Mouse (Mus musculus) kidney, adult 11 months (tissue): ENCODE data around the gene Plcb4.

Source experiments
- DNase-seq: peaks from one replicate; pipeline ENCODE4 v3.0.0; 2022

Gene Plcb4

GRCm38 (mm10) chr2:135812701-135813246, 154.0 kb downstream of the Plcb4 start:
- peak; percentile 19 for DNase-seq

DNA sequence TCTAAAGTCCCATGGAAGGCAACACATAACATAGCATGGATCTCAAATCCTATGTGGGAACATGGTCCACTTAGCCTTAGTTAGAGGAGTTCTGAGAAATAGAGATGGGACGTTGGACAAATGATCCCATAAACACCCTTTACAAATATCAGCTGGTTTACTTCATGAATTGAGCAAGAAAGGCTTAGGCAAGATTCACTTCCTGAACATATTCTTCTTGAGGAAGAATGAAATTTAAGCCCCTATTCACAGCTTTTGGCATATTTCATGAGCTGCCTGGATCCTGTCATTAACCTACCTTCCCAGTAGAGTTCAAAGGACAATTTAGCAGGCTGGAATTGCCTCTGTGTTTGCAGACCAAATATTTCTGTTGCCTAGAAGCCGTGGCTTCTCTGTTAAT, 161.9 kb downstream of the Plcb4 start:
- DNase-seq, result no peak

GRCm38 (mm10) chr2:135823690-135824089, 164.9 kb downstream of the Plcb4 start:
- DNase-seq, result no peak

DNA sequence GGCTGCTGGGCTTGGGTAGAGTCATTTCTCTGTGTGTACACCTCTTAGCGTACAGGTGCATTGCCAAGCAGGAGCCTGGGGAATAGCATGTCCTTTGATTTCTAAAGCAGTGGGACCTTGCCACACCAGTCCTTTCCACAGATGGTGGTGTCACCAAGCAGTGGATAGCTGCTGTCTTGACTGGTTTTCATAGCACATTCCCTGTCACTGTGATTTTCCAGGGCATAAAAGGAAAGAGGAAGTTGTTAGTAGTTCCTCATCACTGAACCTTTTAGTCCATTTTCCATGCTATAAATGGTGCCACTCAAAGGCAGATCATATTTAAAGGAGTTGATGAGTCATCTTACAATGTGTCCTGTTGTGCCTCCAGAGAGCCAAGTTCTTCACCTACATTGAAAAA, 165.9 kb downstream of the Plcb4 start:
- no peak for DNase-seq

- no peak for DNase-seq
These were observed 166.8 kb downstream of the Plcb4 start for GRCm38 (mm10) chr2:135825645-135826044.

- DNase-seq, result no peak
These were observed 168.0 kb downstream of the Plcb4 start for GRCm38 (mm10) chr2:135826616-135827360.

DNA sequence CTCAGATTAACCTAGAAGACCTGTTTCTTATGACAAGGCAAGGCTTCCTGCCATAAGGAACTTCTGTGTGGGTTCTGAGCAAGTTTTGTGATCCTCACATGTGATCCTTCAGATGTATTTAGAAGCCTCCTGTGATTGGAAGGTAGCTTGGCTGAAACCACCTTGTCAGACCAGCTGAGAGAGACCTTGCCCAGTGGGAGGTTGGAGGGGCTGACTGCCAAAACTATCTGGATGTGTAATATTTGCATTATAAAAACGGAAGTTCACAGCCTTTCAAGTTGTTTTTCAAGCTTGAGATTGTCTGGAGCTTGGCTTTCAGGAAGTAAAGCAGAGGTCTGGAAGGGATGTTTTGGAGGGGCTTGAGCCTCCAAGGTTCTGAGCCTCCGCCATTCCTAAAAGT, 169.6 kb downstream of the Plcb4 start:
- DNase-seq, result no peak

DNA sequence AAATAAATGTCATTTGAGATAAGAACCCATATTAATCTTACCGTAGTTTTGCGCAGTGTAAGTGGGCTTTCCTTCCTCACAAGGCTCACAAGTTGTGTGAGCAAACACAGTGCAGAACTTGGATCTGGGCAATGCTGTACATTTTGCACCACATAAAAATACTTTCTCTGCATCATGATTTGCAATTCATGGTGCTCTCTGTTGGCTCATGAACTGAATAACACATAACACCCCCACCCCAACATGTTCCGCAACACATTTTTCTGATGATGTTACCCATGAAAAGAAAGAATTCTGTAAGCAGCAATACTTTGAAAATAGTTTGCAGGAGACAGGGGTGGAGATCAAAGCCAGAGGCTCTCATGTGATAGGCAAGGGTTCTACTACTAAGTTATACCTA, 174.9 kb downstream of the Plcb4 start:
- no peak for DNase-seq

- DNase-seq, result no peak
These were observed 175.6 kb downstream of the Plcb4 start for GRCm38 (mm10) chr2:135834435-135834834.

- no peak for DNase-seq
These were observed 177.1 kb downstream of the Plcb4 start for GRCm38 (mm10) chr2:135835911-135836310.

GRCm38 (mm10) chr2:135836426-135836825, 177.6 kb downstream of the Plcb4 start:
- no peak for DNase-seq

- no peak for DNase-seq
These were observed 178.9 kb downstream of the Plcb4 start for GRCm38 (mm10) chr2:135837730-135838129.

DNA sequence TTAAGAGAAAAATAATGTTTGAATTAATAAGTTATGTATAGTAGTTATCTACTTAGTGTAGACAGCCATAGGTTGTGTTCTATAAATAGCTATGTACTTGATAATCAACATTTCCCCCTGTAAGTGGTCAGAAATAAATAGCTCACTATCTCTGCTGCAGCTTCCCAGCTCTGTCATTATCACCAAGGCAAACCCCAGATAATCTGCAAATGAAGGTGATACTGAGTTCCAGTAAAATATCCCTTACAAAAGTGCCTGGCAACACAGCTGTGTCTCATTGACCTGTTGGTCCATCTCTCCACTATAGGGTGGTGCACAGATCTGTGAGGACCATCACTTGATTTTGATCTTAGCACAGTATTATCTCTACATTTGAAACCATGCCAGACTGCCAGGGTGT, 179.3 kb downstream of the Plcb4 start:
- no peak for DNase-seq

DNA sequence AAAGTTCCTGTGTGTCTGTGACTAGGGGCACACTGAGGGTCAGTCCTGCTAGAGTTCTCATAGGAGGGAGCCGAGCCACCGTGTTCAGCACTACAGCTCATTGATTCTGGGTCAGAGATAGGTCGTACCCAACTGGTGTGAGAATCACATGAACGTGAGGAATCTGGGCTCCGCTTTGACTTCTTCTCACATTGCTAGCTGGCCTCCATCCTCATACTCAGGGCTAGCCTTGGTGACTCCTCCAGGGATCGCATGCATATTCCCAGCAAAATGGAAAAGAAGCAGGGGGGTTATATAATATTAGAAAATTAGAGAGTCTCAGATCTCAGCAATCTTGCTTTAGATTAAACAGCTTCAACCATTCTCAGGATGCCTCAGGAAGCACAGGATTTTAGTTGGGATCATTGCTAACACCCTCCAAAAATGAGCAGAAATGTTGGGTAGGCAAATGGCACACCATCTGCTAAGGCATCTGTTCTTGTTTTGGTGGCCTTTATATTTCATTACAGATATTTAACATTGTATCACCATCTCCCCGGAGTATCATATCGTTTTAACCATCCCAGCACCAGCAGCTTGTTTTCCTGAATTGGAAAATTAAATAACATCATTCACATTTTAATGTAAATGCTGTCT, 180.0 kb downstream of the Plcb4 start:
- no peak for DNase-seq

DNA sequence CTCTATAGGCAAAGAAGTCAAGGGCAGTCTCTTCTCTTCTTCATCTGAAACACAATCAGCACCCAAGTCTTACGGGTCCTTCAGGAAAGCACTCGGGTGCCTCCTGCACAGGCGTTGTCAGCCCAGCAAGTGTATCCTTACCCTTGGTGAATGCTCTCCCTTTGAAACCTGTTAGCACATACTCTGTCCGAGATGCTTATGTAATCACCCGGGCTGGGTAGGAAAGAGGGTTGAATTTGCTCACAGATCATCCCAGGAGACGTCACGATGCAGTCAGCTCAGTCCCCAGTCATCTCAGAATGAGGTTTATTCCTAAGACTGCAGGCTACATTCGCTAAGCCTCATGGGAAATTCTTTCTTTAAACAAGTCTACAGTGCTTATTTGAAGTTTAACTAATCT, 184.9 kb downstream of the Plcb4 start:
- DNase-seq, result no peak

GRCm38 (mm10) chr2:135846903-135847302, 188.1 kb downstream of the Plcb4 start:
- DNase-seq, result no peak

- no peak for DNase-seq
These were observed 188.9 kb downstream of the Plcb4 start for GRCm38 (mm10) chr2:135847738-135848137.

GRCm38 (mm10) chr2:135848169-135848568, 189.4 kb downstream of the Plcb4 start:
- DNase-seq, result no peak

- DNase-seq, result no peak
These were observed 193.2 kb downstream of the Plcb4 start for GRCm38 (mm10) chr2:135851964-135852363.

DNA sequence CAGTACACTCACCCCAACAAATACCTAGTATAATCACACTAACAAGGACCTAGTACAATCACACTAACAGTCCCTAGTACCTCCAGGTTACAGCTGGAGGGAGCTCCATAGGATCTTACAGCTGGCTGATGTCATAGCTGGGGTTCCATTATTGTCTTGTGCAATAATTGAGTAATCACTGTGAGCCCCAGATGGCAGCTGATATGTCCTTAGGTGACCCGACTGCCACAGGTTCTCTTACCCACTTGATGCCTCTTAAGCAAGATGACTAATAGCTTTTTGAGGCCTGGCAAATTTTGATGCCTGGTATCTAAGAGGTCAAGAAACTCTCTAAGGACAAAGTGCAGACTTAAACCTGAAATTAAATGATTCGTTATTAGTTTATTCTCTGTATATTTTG, 194.3 kb downstream of the Plcb4 start:
- DNase-seq, result no peak

DNA sequence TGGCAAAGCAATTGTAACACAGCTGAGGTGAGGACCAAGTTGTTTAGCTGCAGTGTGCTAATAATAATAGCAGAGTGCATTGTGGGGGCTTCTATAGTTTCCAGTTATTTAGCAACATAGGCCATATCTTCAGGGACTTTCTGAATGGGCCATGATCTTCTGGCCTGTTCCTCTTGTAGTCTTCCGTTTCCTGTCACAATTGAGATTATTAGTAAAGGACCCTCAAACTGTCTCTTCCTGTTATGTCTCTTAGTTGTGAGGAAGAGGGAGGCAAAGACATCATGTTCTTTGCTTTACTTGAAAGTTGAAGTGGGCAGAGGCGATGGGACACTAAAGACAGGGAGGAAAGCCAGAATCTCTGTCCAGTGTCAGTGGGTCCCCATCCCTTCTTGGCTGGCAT, 195.2 kb downstream of the Plcb4 start:
- no peak for DNase-seq

GRCm38 (mm10) chr2:135855890-135856490, 197.2 kb downstream of the Plcb4 start:
- DNase-seq, result no peak

DNA sequence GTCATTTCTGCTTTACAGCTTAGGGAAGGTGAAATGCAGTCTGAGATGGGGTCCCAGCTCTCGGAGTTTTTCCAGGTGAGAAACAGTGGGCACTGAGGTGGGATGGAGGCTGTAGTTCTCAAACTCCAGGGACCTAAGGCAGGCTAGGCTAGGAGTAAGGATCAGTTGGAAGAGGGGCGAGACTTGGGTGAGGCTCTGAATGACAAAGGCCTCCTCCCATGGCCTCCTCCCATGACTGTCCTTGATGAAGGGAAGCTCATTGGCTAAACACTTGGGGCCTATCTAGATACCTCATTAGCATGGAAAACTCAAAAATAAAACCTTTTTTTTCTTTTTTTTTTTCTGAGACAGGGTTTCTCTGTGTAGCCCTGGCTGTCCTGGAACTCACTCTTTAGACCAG, 198.0 kb downstream of the Plcb4 start:
- no peak for DNase-seq
